Mouse (Mus musculus): ENCODE measurements around the gene Ryr3.

DNA sequence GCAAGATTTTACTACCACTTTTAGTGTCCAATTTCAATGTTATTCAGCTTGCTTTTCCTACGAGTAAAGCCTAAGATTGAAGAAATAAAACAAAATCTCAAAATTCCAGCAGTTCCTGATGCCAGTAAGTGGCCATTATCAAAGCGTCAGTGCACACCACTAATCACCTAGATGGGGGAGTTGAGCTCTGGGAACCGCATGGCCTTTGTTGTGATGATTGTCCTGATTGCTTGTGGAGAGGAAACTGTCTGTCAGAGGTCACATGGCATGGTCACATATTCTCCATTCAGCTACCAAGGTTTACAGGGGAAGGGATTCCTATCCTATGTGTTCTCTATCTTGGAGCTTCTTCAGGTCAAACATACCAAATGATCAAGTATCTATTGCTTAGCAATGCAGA, 399.9 kb downstream of the Ryr3 start:
- TF ChIP-seq GATA1 (IDR thresholded peaks at IDR 0.05; ENCODE audit: borderline replicate concordance, low read length) (no peak), FLI1 (IDR thresholded peaks at IDR 0.05; ENCODE audit: low read length) (no peak)

Data from megakaryocyte, embryonic 14.5 days (primary cell).